Mouse (Mus musculus): Measurements from ENCODE around the gene Fam20a. TPM values are rescaled to one million over a fixed set of nuclear protein-coding genes. Genes with fewer than 3 reads are reported as not detected.

The Fam20a gene
- polyA plus RNA-seq, 1 experiment from 2014 or later, result 28.0 TPM

DNA sequence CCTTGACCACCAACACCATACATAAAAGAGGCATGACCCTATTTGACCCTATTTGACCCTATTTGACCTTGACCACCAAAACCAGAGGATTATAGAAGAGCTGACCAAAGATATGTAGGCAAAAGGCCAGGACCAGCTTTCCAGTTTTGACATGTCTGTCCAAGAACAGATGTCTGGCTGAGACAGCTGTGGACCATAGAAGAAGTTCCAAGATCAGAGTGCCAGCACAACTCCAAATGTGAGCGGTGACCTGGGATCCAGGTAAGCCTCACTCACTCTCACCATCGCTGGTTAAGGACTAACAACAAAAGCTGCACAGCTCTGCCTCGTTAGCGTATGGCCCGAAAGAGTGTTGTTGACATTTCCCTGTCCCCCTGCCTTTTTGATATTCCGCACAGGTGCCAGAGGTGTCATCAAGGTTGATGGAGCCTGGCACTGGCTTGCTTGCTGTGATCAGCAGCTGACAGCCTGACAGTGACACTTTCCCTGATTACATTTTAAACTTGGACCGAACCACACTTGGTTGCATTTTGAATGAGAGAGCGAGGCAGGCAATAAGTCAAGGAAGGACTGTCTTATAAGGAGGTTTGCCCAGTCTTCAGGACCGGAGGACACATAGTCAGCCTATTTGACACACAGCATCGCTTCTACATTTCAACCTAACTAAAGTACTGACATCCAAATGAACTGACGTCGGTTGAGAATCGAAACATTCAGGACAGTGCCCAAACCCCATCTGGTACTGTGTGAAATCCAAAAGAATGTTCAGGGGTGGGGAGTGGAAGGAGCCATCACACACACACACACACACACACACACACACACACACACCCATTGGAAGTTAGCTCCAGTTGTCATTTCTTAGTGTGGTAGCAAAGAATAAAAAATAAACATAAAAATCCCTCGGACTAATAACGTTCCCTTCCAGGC lies 3.8 kb downstream of the Fam20a start:
- ATAC-seq (no peak), DNase-seq (no peak)
- peaks cover 13% of the 10 kb centered on the region; the same call in 1 of the 2 replicates for H3K27me3 ChIP-seq (ENCODE audit: insufficient read depth, low read length)
- no peak overlapping the region for H3K9ac ChIP-seq (replicated peaks)
- TF ChIP-seq CTCF (IDR thresholded peaks at IDR 0.05; ENCODE audit: low read depth) (no peak), EP300 (IDR thresholded peaks at IDR 0.05; ENCODE audit: low read depth) (no peak)
- WGBS (ENCODE audit: insufficient replicate concordance), result 74% methylated on average over 15 of the region's 15 CpGs
- H3K4me1 ChIP-seq (ENCODE audit: insufficient read depth), result 0 out of 2 replicates have a peak, but pooled peaks cover 13% of the 10 kb centered on the region
- no peaks in the 10 kb centered on the region for H3K9me3 ChIP-seq (ENCODE audit: low read length)
- peak overlapping the region; percentile 71; the same call in 1 of the 2 replicates for H3K4me2 ChIP-seq (ENCODE audit: low read depth, low read length)
- H3K27ac ChIP-seq (ENCODE audit: low read depth), result peak overlapping the region; percentile 18; the same call in 1 of the 2 replicates
- 0 out of 2 replicates have a peak, but pooled peaks cover 2% of the 10 kb centered on the region for H3K36me3 ChIP-seq (replicated peaks; ENCODE audit: insufficient read depth, low read length)
- H3K4me3 ChIP-seq (ENCODE audit: low read depth, low read length), result no peak overlapping the region

DNA sequence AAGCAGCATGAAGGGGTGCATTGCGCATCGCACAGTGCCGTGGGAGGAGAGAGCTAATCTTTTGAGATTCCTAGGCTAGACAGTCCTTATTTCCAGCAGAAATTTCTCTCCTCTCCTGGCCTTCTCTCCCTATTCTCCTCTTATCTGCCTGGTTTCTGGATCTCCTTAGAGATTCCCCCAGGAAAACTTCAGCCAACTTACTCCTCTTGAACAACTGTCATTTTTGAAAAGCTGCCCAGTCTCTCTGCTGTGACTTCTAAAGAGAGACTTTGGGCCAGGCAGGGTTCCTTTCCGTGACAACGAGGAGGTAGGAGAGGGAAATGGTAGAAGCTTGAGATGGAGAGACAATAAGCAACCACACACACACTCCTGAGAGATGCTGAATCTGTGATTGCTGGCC lies 4.6 kb downstream of the Fam20a start:
- DNase-seq (no peak), ATAC-seq (no peak)
- 0 out of 2 replicates have a peak overlapping the region, but pooled peaks have one; percentile 36 for H3K4me2 ChIP-seq (ENCODE audit: low read depth, low read length)
- H3K9me3 ChIP-seq (ENCODE audit: low read length), result no peaks in the 10 kb centered on the region
- no peak overlapping the region for H3K27ac ChIP-seq (ENCODE audit: low read depth)
- 83% methylated on average over 5 of the region's 5 CpGs for WGBS (ENCODE audit: insufficient replicate concordance)
- H3K27me3 ChIP-seq (ENCODE audit: insufficient read depth, low read length), result peaks cover 13% of the 10 kb centered on the region; the same call in 1 of the 2 replicates
- no peak overlapping the region for H3K4me3 ChIP-seq (ENCODE audit: low read depth, low read length)
- H3K4me1 ChIP-seq (ENCODE audit: insufficient read depth), result 0 out of 2 replicates have a peak, but pooled peaks cover 9% of the 10 kb centered on the region
- peaks cover 2% of the 10 kb centered on the region; the same call in 1 of the 2 replicates for H3K36me3 ChIP-seq (replicated peaks; ENCODE audit: insufficient read depth, low read length)
- no peak for TF ChIP-seq EP300 (IDR thresholded peaks at IDR 0.05; ENCODE audit: low read depth)
- no peak for TF ChIP-seq CTCF (IDR thresholded peaks at IDR 0.05; ENCODE audit: low read depth)
- no peak overlapping the region for H3K9ac ChIP-seq (replicated peaks)

DNA sequence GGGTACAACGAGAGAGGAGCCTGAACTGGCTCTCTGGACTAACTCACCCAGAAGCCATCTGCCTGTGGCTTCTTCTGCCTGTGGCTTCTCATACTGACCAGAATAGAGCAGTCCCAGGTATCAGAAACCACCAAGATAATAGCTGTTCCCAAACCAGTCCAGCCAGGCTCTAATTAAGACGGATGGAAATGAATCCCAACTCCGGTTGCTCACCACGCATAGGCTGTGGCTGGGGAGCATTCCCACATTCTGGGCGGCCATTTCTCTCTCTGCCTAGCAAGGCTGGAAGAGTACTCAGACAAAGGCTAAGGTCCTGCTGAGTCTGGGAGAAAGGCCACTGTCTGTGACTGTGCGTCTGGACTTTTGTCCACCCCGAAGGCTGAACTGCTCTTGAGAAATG lies 5.1 kb downstream of the Fam20a start:
- ATAC-seq, result no peak
- no peak overlapping the region for H3K27ac ChIP-seq (ENCODE audit: low read depth)

DNA sequence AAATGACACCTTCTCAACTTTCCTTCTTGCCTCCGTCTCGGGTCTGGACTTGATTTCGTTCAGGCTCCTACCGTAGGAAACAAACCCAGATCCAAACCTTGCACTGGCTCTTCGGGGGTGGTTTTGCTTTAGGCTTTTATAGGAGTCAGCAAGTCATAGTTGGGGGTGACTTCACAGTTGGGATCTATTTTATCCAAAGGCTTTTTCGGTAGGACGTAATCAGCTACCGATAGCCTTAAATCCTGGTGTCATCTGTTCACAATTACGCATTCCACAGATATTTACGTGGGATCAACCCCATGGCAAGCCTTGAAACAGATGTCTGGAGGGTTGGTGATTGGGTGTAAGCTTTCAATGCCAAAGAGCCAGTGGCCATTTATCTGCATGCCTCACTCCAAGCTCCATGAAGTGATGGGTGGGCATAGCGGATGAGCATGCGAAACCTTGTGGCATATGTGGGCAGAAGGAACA lies 6.7 kb downstream of the Fam20a start:
- DNase-seq (no peak), ATAC-seq (no peak)
- no peak overlapping the region for H3K27ac ChIP-seq (ENCODE audit: low read depth)
- no peak overlapping the region for H3K4me2 ChIP-seq (ENCODE audit: low read depth, low read length)
- WGBS (ENCODE audit: insufficient replicate concordance), result 93% methylated on average over 12 of the region's 12 CpGs
- no peak overlapping the region for H3K9ac ChIP-seq (replicated peaks)
- no peak overlapping the region for H3K4me3 ChIP-seq (ENCODE audit: low read depth, low read length)
- no peak for TF ChIP-seq CTCF (IDR thresholded peaks at IDR 0.05; ENCODE audit: low read depth)
- H3K4me1 ChIP-seq (ENCODE audit: insufficient read depth), result 0 out of 2 replicates have a peak, but pooled peaks cover 6% of the 10 kb centered on the region
- no peaks in the 10 kb centered on the region for H3K9me3 ChIP-seq (ENCODE audit: low read length)
- H3K36me3 ChIP-seq (replicated peaks; ENCODE audit: insufficient read depth, low read length), result peaks cover 2% of the 10 kb centered on the region; the same call in 1 of the 2 replicates
- no peaks in the 10 kb centered on the region for H3K27me3 ChIP-seq (ENCODE audit: insufficient read depth, low read length)

More for the DNA sequence above, 5.1 kb downstream of the Fam20a start:
- WGBS (ENCODE audit: insufficient replicate concordance), result 70% methylated on average over 7 of the region's 7 CpGs
- TF ChIP-seq EP300 (IDR thresholded peaks at IDR 0.05; ENCODE audit: low read depth) (no peak), CTCF (IDR thresholded peaks at IDR 0.05; ENCODE audit: low read depth) (no peak)
- Histone ChIP-seq H3K36me3 (replicated peaks; ENCODE audit: insufficient read depth, low read length) (peaks cover 2% of the 10 kb centered on the region; the same call in 1 of the 2 replicates), H3K27me3 (ENCODE audit: insufficient read depth, low read length) (peaks cover 11% of the 10 kb centered on the region; the same call in 1 of the 2 replicates), H3K4me1 (ENCODE audit: insufficient read depth) (0 out of 2 replicates have a peak, but pooled peaks cover 6% of the 10 kb centered on the region), H3K9ac (replicated peaks) (no peak overlapping the region), H3K4me2 (ENCODE audit: low read depth, low read length) (no peak overlapping the region), H3K9me3 (ENCODE audit: low read length) (no peaks in the 10 kb centered on the region), H3K4me3 (ENCODE audit: low read depth, low read length) (no peak overlapping the region)
- no peak for DNase-seq

DNA sequence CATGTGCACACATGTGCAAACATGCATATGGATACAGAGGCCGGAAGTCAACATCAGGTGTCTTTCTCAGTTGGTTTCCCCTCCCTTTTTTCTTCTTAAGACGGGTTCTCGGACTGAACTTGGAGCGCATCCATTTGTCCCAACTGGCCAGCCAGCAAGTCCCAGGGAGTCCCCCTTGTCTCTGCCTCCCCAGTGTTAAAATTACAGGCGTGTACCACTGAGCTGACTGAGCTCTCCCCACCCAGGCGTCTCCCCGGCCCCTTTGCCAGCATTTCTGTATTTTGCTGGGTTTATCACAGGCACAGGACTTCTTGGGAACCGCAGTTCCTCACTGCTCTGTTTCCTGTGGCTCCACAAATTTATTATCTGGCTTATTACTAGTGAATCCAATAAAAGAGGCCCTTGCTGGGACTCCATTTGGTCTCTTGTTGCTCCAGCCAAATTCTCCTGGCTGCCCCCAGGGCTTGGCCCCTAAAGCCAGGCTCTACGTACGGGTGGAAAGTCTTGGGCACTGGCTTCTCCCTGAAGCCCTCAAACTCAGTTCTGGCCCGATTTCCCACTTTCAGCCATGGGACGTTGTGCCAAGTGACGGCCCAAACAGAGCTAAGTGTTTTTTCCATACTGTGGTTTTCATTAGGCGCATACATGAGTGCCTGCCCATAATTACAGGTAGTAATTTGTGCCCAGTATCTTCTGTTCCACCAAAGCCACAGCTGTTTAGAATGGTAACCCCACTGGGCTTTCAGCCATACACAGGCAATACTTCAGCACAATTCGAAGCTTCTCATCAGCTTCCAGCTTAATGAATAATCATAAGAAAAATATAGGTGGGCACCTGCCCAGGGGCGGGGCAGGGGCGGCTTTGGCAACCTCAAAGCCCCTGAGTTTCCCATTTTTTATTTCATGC lies 7.5 kb downstream of the Fam20a start:
- ATAC-seq, result no peak
- peaks cover 10% of the 10 kb centered on the region; the same call in 1 of the 2 replicates for H3K4me1 ChIP-seq (ENCODE audit: insufficient read depth)
- H3K9ac ChIP-seq (replicated peaks), result no peak overlapping the region
- 79% methylated on average over 17 of the region's 17 CpGs for WGBS (ENCODE audit: insufficient replicate concordance)
- DNase-seq, result no peak
- TF ChIP-seq CTCF (IDR thresholded peaks at IDR 0.05; ENCODE audit: low read depth) (no peak), EP300 (IDR thresholded peaks at IDR 0.05; ENCODE audit: low read depth) (no peak)
- H3K4me2 ChIP-seq (ENCODE audit: low read depth, low read length), result no peak overlapping the region
- no peaks in the 10 kb centered on the region for H3K27me3 ChIP-seq (ENCODE audit: insufficient read depth, low read length)
- peaks cover 2% of the 10 kb centered on the region; the same call in 1 of the 2 replicates for H3K36me3 ChIP-seq (replicated peaks; ENCODE audit: insufficient read depth, low read length)
- H3K4me3 ChIP-seq (ENCODE audit: low read depth, low read length), result no peak overlapping the region
- H3K27ac ChIP-seq (ENCODE audit: low read depth), result no peak overlapping the region
- H3K9me3 ChIP-seq (ENCODE audit: low read length), result no peaks in the 10 kb centered on the region

Data from liver, postnatal 0 days (tissue).